Mouse (Mus musculus): ENCODE measurements at regions not wholly inside any gene's neighbourhood (a gene's known extent, or its start where the extent isn't known, plus 50 kb on each side); places are given as distances from the start of the nearest gene placed in this dataset.

- no peak for TF ChIP-seq CTCF (IDR thresholded peaks at IDR 0.05; ENCODE audit: insufficient read depth, low read depth, low read length)
- TF ChIP-seq POLR2A (IDR thresholded peaks at IDR 0.05; ENCODE audit: insufficient read depth, low read depth, low read length): no peak
Measured at GRCm38 (mm10) chr11:41030018-41030417, 274.9 kb upstream of the Ccng1 start.

Data from olfactory bulb, adult 2 months (tissue).